Mouse (Mus musculus): Measurements from ENCODE around the gene AL607142.1.

The AL607142.1 gene

GRCm38 (mm10) chr4:120057529-120057928 is 7.3 kb upstream of the AL607142.1 start:
- no peak for DNase-seq (ENCODE audit: low spot score)

- DNase-seq (ENCODE audit: low spot score) = no peak
These were observed 6.6 kb upstream of the AL607142.1 start for GRCm38 (mm10) chr4:120058157-120058556.

- DNase-seq (ENCODE audit: low spot score) = no peak
These were observed 6.0 kb upstream of the AL607142.1 start for GRCm38 (mm10) chr4:120058794-120059193.

- DNase-seq (ENCODE audit: low spot score) = no peak
These were observed 3.1 kb upstream of the AL607142.1 start for GRCm38 (mm10) chr4:120061727-120062126.

- no peak for DNase-seq (ENCODE audit: low spot score)
These were observed 2.6 kb upstream of the AL607142.1 start for GRCm38 (mm10) chr4:120062198-120062597.

- DNase-seq (ENCODE audit: low spot score) = no peak
These were observed 2.0 kb upstream of the AL607142.1 start for GRCm38 (mm10) chr4:120062754-120063153.

- DNase-seq (ENCODE audit: low spot score) = no peak
These were observed 1.3 kb upstream of the AL607142.1 start for GRCm38 (mm10) chr4:120063353-120064124.

- DNase-seq (ENCODE audit: low spot score) = no peak
These were observed 2.2 kb downstream of the AL607142.1 start for GRCm38 (mm10) chr4:120066841-120067591.

GRCm38 (mm10) chr4:120067592-120068235 is 2.9 kb downstream of the AL607142.1 start:
- no peak for DNase-seq (ENCODE audit: low spot score)

- DNase-seq (ENCODE audit: low spot score) = no peak
These were observed 4.2 kb downstream of the AL607142.1 start for GRCm38 (mm10) chr4:120068883-120069581.

GRCm38 (mm10) chr4:120069582-120069980 is 4.8 kb downstream of the AL607142.1 start:
- no peak for DNase-seq (ENCODE audit: low spot score)

GRCm38 (mm10) chr4:120071411-120071810 is 6.6 kb downstream of the AL607142.1 start:
- DNase-seq (ENCODE audit: low spot score) = no peak

- DNase-seq (ENCODE audit: low spot score) = no peak
These were observed 7.2 kb downstream of the AL607142.1 start for GRCm38 (mm10) chr4:120071842-120072507.

- no peak for DNase-seq (ENCODE audit: low spot score)
These were observed 9.3 kb downstream of the AL607142.1 start for GRCm38 (mm10) chr4:120074061-120074460.

- DNase-seq (ENCODE audit: low spot score) = no peak
These were observed 12.5 kb downstream of the AL607142.1 start for GRCm38 (mm10) chr4:120077322-120077721.

GRCm38 (mm10) chr4:120082527-120082926 is 17.7 kb downstream of the AL607142.1 start:
- no peak for DNase-seq (ENCODE audit: low spot score)

- DNase-seq (ENCODE audit: low spot score) = no peak
These were observed 18.9 kb downstream of the AL607142.1 start for GRCm38 (mm10) chr4:120083700-120084099.

GRCm38 (mm10) chr4:120089536-120089935 is 24.7 kb downstream of the AL607142.1 start:
- no peak for DNase-seq (ENCODE audit: low spot score)

- no peak for DNase-seq (ENCODE audit: low spot score)
These were observed 27.4 kb downstream of the AL607142.1 start for GRCm38 (mm10) chr4:120091997-120092783.

- DNase-seq (ENCODE audit: low spot score) = no peak
These were observed 32.1 kb downstream of the AL607142.1 start for GRCm38 (mm10) chr4:120096935-120097334.

- no peak for DNase-seq (ENCODE audit: low spot score)
These were observed 36.4 kb downstream of the AL607142.1 start for GRCm38 (mm10) chr4:120101186-120101585.
